Mouse (Mus musculus) liver, embryonic 16.5 days (tissue): ENCODE results near the gene Entpd6. TPM values are rescaled to one million over a fixed set of nuclear protein-coding genes. Genes with fewer than 3 reads are reported as not detected.

Experiments
- ATAC-seq: fragments of 200-750 bp; cut with Nextera tagmentation; 2 replicates; pipeline ENCODE4 v1.8.0; 2017; ENCODE audit warnings: low read depth, mild to moderate bottlenecking, moderate number of reproducible peaks, moderate library complexity
- H3K27ac ChIP-seq: fragments of 300-500 bp; sonication (generic); 2 replicates; pipeline ENCODE4 v1.5.1; 2014; ENCODE audit warnings: mild to moderate bottlenecking, low read length
- H3K27me3 ChIP-seq: fragments of 300-500 bp; sonication (generic); 2 replicates; pipeline ENCODE4 v1.6.1; 2014; ENCODE audit warnings: low read depth, low read length, mixed read lengths; ENCODE audit not compliant: control insufficient read depth, insufficient read depth
- H3K36me3 ChIP-seq: fragments of 300-500 bp; sonication (generic); 2 replicates; pipeline ENCODE4 v1.6.1; 2014; ENCODE audit warnings: mild to moderate bottlenecking; ENCODE audit not compliant: control insufficient read depth, insufficient read depth
- H3K4me1 ChIP-seq: fragments of 300-500 bp; sonication (generic); 2 replicates; pipeline ENCODE4 v1.6.1; 2014; ENCODE audit warnings: low read depth, low read length, mixed read lengths; ENCODE audit not compliant: control insufficient read depth
- H3K4me2 ChIP-seq: fragments of 300-500 bp; sonication (generic); 2 replicates; pipeline ENCODE4 v1.6.1; 2014; ENCODE audit warnings: low read depth, low read length, mixed read lengths
- H3K4me3 ChIP-seq: fragments of 300-500 bp; sonication (generic); 2 replicates; pipeline ENCODE4 v1.5.1; 2014; ENCODE audit warnings: low read depth, mild to moderate bottlenecking, low read length
- H3K9ac ChIP-seq: fragments of 300-500 bp; sonication (generic); 2 replicates; pipeline ENCODE4 v1.6.1; 2014; ENCODE audit warnings: low read depth, low read length
- H3K9me3 ChIP-seq: fragments of 300-500 bp; sonication (generic); replicated peaks from 2 replicates; pipeline ENCODE4 v1.6.1; 2016; ENCODE audit warnings: low read length; ENCODE audit not compliant: control insufficient read depth
- WGBS: fragments of 180-500 bp; shearing (Covaris S2); extraction: QIAGEN DNeasy Blood & Tissue Kit; methylation state at CpG from one replicate; pipeline ENCODE4 v1.1.7; 2014; ENCODE audit not compliant: insufficient replicate concordance; 5-methylcytosine and 5-hydroxymethylcytosine counted together
- polyA plus RNA-seq: library from polyadenylated mRNA; unstranded; fragments of >200 nt; fragmentation: Nextera tagmentation; extraction: Ambion mirVana; gene quantifications from 2 replicates; pipeline ENCODE4 v1.2.1, GENCODE M21; 2015

The Entpd6 gene
- polyA plus RNA-seq, 1 experiment from 2014 or later = 12.2 TPM

GRCm38 (mm10) chr2:150750129-150750979 lies 1.5 kb downstream of the Entpd6 start:
- 0 out of 2 replicates have a peak overlapping the region, but pooled peaks have one; percentile 9 for H3K4me2 ChIP-seq
- WGBS = 42% methylated on average over 13 of the region's 13 CpGs
- no peak for ATAC-seq
- no peak overlapping the region for H3K27ac ChIP-seq
- H3K27me3 ChIP-seq = no peaks in the 10 kb centered on the region
- no peaks in the 10 kb centered on the region for H3K36me3 ChIP-seq
- peaks cover 14% of the 10 kb centered on the region for H3K4me1 ChIP-seq
- no peaks in the 10 kb centered on the region for H3K9me3 ChIP-seq
- no peak overlapping the region for H3K9ac ChIP-seq
- H3K4me3 ChIP-seq = no peak overlapping the region

DNA sequence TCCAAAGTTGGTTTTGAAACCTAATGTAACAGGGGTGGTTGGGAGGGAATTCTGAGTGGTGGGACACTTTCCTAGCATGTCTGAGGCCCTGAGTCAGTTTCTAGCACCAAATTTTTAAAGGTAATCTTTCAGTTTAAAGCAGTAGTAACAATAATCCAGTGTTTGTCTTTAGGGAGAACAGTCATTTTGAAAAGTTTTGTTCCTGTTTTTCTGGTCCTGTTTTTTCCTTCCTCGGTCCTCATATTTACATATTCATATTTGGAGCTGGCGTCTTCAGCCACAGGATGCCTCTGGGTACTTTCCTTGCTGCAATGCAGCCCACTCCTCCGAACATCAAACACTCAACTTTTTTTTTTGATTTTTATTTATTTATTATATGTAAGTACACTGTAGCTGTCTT lies 6.2 kb downstream of the Entpd6 start:
- no peak for ATAC-seq
- H3K4me1 ChIP-seq = peaks cover 1% of the 10 kb centered on the region; the same call in 1 of the 2 replicates
- H3K27me3 ChIP-seq = no peaks in the 10 kb centered on the region
- H3K9ac ChIP-seq = no peak overlapping the region
- H3K4me2 ChIP-seq = no peak overlapping the region
- H3K9me3 ChIP-seq = no peaks in the 10 kb centered on the region
- H3K36me3 ChIP-seq = peaks cover 3% of the 10 kb centered on the region; the same call in 1 of the 2 replicates
- H3K27ac ChIP-seq = no peak overlapping the region
- WGBS = 71% methylated on average over 3 of the region's 3 CpGs
- H3K4me3 ChIP-seq = no peak overlapping the region

DNA sequence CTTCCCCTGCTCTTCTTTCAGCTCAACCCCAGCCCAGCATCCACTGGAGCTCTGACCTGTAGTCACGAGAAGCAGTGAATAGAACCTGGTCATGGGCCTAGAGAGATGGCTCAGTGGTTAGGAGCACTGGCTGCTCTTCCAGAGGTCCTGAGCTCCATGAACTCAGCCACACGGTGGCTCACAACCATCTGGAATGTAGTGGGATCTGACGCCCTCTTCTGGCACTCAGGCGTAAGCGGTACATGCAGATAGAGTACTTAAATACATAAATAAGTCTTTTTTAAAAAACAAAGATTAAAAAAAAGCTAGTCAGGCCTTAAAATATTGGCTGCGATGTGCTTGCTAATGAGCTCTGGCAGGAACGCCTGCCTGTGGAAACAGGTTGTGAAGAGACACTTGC lies 12.6 kb downstream of the Entpd6 start:
- no peaks in the 10 kb centered on the region for H3K9me3 ChIP-seq
- H3K27ac ChIP-seq = no peak overlapping the region
- ATAC-seq = no peak
- H3K36me3 ChIP-seq = peaks cover 12% of the 10 kb centered on the region; the same call in 1 of the 2 replicates
- no peak overlapping the region for H3K4me2 ChIP-seq
- WGBS = 72% methylated on average over 7 of the region's 7 CpGs
- no peaks in the 10 kb centered on the region for H3K4me1 ChIP-seq
- no peaks in the 10 kb centered on the region for H3K27me3 ChIP-seq
- H3K9ac ChIP-seq = no peak overlapping the region
- H3K4me3 ChIP-seq = no peak overlapping the region

- WGBS = 70% methylated on average over 2 of the region's 2 CpGs
- H3K27me3 ChIP-seq = no peaks in the 10 kb centered on the region
- no peak overlapping the region for H3K4me3 ChIP-seq
- H3K9me3 ChIP-seq = no peaks in the 10 kb centered on the region
- H3K4me2 ChIP-seq = no peak overlapping the region
- no peak overlapping the region for H3K9ac ChIP-seq
- ATAC-seq = no peak
- peaks cover 3% of the 10 kb centered on the region; the same call in 1 of the 2 replicates for H3K36me3 ChIP-seq
- no peak overlapping the region for H3K27ac ChIP-seq
- no peaks in the 10 kb centered on the region for H3K4me1 ChIP-seq
Observed at GRCm38 (mm10) chr2:150765619-150766018, 16.8 kb downstream of the Entpd6 start.

- no peak for ATAC-seq
- 57% methylated on average over 4 of the region's 4 CpGs for WGBS
Observed at GRCm38 (mm10) chr2:150766083-150766862, 17.4 kb downstream of the Entpd6 start.

GRCm38 (mm10) chr2:150768678-150769077 lies 19.8 kb downstream of the Entpd6 start:
- no peak overlapping the region for H3K27ac ChIP-seq
- H3K9ac ChIP-seq = no peak overlapping the region
- H3K4me3 ChIP-seq = no peak overlapping the region

More at GRCm38 (mm10) chr2:150766083-150766862, 17.4 kb downstream of the Entpd6 start:
- Histone ChIP-seq H3K27me3 (no peaks in the 10 kb centered on the region), H3K4me1 (no peaks in the 10 kb centered on the region), H3K9me3 (no peaks in the 10 kb centered on the region), H3K4me2 (no peak overlapping the region), H3K27ac (no peak overlapping the region), H3K9ac (no peak overlapping the region), H3K4me3 (no peak overlapping the region), H3K36me3 (no peaks in the 10 kb centered on the region; the same call in 1 of the 2 replicates)

GRCm38 (mm10) chr2:150770747-150771146 lies 21.9 kb downstream of the Entpd6 start:
- Histone ChIP-seq H3K4me2 (no peak overlapping the region), H3K4me1 (no peaks in the 10 kb centered on the region), H3K9ac (no peak overlapping the region), H3K36me3 (no peaks in the 10 kb centered on the region; the same call in 1 of the 2 replicates), H3K4me3 (no peak overlapping the region), H3K27ac (no peak overlapping the region), H3K27me3 (no peaks in the 10 kb centered on the region), H3K9me3 (no peaks in the 10 kb centered on the region)
- WGBS = 48% methylated on average over 1 of the region's 1 CpGs
- ATAC-seq = peak; percentile 67

More at GRCm38 (mm10) chr2:150768678-150769077, 19.8 kb downstream of the Entpd6 start:
- H3K9me3 ChIP-seq = no peaks in the 10 kb centered on the region
- H3K4me2 ChIP-seq = no peak overlapping the region
- no peaks in the 10 kb centered on the region for H3K4me1 ChIP-seq
- no peaks in the 10 kb centered on the region; the same call in 1 of the 2 replicates for H3K36me3 ChIP-seq
- H3K27me3 ChIP-seq = no peaks in the 10 kb centered on the region
- 29% methylated on average over 1 of the region's 1 CpGs for WGBS
- no peak for ATAC-seq

DNA sequence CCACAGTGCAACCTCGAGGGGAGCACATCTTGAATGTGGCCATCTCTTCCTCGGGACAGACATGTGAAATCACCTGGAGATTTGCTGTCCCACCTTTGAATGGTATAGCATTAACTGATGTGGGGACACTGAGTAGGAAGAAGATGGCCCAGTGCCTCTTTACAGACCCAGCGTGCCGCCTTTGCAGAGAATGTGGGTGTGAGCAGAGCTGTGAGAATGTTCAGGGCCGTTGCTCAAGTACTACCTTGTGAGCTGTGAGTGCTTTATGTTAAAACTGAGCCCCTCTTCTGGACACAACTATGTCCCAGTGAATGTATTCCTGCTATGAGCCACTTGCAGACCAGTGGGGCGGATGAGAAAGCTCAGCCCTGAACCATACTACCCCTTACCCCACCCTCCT lies 22.3 kb downstream of the Entpd6 start:
- Histone ChIP-seq H3K27ac (no peak overlapping the region), H3K9me3 (no peaks in the 10 kb centered on the region), H3K27me3 (no peaks in the 10 kb centered on the region), H3K4me2 (no peak overlapping the region), H3K4me1 (no peaks in the 10 kb centered on the region), H3K9ac (no peak overlapping the region), H3K36me3 (no peaks in the 10 kb centered on the region), H3K4me3 (no peak overlapping the region)
- no peak for ATAC-seq
- 70% methylated on average over 6 of the region's 6 CpGs for WGBS
